Mouse (Mus musculus): ENCODE results near the gene Isg20. TPM values are rescaled to one million over a fixed set of nuclear protein-coding genes. Genes with fewer than 3 reads are reported as not detected.

The Isg20 gene
- polyA plus RNA-seq, 1 experiment from 2014 or later, result 94.6 TPM

DNA sequence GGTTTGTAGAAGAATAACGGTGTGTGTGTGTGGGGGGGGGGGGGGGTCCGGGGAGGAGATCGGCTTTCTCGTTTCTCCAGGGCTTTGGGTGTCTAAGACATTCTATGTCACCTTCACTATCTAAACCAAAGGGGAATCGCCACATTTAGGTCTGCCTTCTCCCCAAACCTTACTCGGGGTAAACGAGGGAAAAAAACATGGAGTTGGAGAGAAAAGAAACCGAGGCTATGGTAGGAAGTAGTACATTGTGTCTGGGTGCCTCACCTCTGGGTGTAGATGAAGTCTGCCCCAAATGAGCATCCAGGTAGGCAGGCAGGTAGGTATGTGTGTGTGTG is 29.5 kb upstream of the Isg20 start:
- Histone ChIP-seq H3K36me3 (replicated peaks) (no peaks in the 10 kb centered on the region), H3K27ac (replicated peaks) (no peak overlapping the region), H3K9ac (no peak overlapping the region), H3K4me2 (no peak overlapping the region), H3K9me3 (replicated peaks) (no peaks in the 10 kb centered on the region), H3K4me1 (replicated peaks) (no peaks in the 10 kb centered on the region), H3K27me3 (peaks cover 95% of the 10 kb centered on the region), H3K4me3 (replicated peaks) (no peak overlapping the region)
- no peak for ATAC-seq (ENCODE audit: insufficient read depth)
- 16% methylated on average over 8 of the region's 8 CpGs for WGBS (ENCODE audit: insufficient replicate concordance)

DNA sequence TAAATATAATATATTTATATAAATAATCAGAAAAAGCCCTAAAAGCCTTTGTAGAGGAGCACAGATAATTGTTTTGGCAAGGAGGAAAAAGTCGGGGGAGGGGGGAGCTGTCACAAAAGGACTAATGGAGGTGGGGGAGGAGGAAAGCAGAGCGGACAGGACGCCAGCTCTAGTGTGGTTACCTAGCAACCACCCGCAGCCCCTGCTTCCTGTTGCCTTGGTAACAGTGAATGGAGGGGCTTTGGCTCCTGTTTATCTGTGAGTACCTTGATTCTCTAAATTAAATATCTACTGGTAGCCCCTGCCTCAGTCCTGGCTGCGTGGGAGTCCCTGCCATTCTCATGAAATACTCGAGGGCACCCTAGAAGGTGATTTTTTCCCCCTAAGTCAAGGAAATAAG is 29.1 kb upstream of the Isg20 start:
- H3K27me3 ChIP-seq, result peaks cover 95% of the 10 kb centered on the region
- no peak overlapping the region for H3K27ac ChIP-seq (replicated peaks)
- 9% methylated on average over 6 of the region's 6 CpGs for WGBS (ENCODE audit: insufficient replicate concordance)
- H3K36me3 ChIP-seq (replicated peaks), result no peaks in the 10 kb centered on the region
- H3K9me3 ChIP-seq (replicated peaks), result no peaks in the 10 kb centered on the region
- no peaks in the 10 kb centered on the region for H3K4me1 ChIP-seq (replicated peaks)
- no peak for ATAC-seq (ENCODE audit: insufficient read depth)
- no peak overlapping the region for H3K4me3 ChIP-seq (replicated peaks)
- H3K9ac ChIP-seq, result no peak overlapping the region
- H3K4me2 ChIP-seq, result no peak overlapping the region

DNA sequence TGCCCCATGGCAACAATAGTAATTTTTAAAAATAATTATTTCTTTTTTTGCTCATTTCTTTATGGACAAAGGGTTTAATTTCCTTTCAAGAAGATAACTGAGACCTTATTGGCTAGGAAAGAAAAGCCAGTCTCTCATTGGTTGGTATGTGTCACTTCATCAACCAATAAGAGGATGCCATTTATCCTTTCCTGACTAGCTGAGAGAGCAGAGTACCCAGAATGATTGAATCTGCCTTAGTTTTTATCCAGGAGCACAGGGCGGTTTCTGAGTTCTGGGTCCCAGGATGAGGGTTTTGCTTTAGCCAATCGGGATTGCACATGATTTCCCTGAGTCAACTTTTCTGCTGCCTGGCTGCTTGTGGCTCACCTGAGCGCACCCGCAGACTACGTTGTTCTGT is 27.8 kb upstream of the Isg20 start:
- H3K4me2 ChIP-seq, result no peak overlapping the region
- H3K27me3 ChIP-seq, result peaks cover 93% of the 10 kb centered on the region
- no peak overlapping the region for H3K9ac ChIP-seq
- no peak overlapping the region for H3K27ac ChIP-seq (replicated peaks)
- H3K4me1 ChIP-seq (replicated peaks), result no peaks in the 10 kb centered on the region
- no peak overlapping the region for H3K4me3 ChIP-seq (replicated peaks)
- no peak for ATAC-seq (ENCODE audit: insufficient read depth)
- WGBS (ENCODE audit: insufficient replicate concordance), result 65% methylated on average over 5 of the region's 5 CpGs
- no peaks in the 10 kb centered on the region for H3K9me3 ChIP-seq (replicated peaks)
- no peaks in the 10 kb centered on the region for H3K36me3 ChIP-seq (replicated peaks)

DNA sequence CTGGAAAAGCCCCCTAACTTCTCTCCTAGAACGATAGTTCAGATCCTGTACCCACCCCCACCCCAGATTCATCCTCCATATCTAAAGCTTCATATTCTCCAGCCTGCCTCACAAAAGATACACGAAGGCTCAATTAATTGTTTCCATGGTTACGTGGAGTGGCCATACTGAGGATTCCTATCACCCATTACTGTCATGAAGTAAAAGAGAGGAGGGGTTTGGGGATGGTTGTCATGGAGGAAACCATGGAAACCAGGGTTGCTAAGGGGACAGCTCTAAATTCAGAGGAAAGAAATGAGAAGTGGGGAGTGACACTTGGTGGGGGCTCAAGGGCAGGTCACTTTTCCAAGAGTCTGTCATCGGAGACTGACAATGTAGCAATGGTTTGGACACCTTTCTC is 26.7 kb upstream of the Isg20 start:
- WGBS (ENCODE audit: insufficient replicate concordance), result 67% methylated on average over 4 of the region's 4 CpGs
- ATAC-seq (ENCODE audit: insufficient read depth), result no peak
- H3K9ac ChIP-seq, result no peak overlapping the region
- H3K27ac ChIP-seq (replicated peaks), result no peak overlapping the region
- H3K9me3 ChIP-seq (replicated peaks), result no peaks in the 10 kb centered on the region
- no peak overlapping the region for H3K4me2 ChIP-seq
- no peak overlapping the region for H3K4me3 ChIP-seq (replicated peaks)
- peaks cover 82% of the 10 kb centered on the region for H3K27me3 ChIP-seq
- no peaks in the 10 kb centered on the region for H3K4me1 ChIP-seq (replicated peaks)
- H3K36me3 ChIP-seq (replicated peaks), result no peaks in the 10 kb centered on the region

DNA sequence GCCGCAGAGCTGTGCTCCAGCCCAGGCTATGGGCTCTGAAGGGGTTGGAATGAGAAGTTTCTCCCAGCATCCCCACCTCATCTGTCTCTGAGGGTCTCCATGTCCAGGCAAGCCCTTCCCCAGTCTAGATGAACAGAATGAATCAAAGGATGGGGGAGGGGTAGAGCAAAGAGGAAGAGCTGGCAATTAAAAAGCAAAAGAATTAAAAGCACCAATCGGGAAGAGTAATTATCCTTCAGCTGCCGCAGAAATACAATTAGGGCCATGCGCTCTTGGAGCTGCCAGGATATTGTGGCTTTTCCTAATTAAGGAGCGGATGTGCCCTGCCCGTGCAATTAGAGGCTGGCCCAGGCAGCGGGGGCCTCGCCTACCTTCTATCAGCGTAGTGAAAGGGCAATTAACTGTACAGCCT is 25.8 kb upstream of the Isg20 start:
- H3K4me2 ChIP-seq, result no peak overlapping the region
- no peak overlapping the region for H3K27ac ChIP-seq (replicated peaks)
- no peak for ATAC-seq (ENCODE audit: insufficient read depth)
- WGBS (ENCODE audit: insufficient replicate concordance), result 62% methylated on average over 9 of the region's 9 CpGs
- H3K9ac ChIP-seq, result no peak overlapping the region
- H3K9me3 ChIP-seq (replicated peaks), result no peaks in the 10 kb centered on the region
- no peaks in the 10 kb centered on the region; the same call in 1 of the 2 replicates for H3K4me1 ChIP-seq (replicated peaks)
- H3K36me3 ChIP-seq (replicated peaks), result no peaks in the 10 kb centered on the region
- peaks cover 76% of the 10 kb centered on the region for H3K27me3 ChIP-seq
- no peak overlapping the region for H3K4me3 ChIP-seq (replicated peaks)

DNA sequence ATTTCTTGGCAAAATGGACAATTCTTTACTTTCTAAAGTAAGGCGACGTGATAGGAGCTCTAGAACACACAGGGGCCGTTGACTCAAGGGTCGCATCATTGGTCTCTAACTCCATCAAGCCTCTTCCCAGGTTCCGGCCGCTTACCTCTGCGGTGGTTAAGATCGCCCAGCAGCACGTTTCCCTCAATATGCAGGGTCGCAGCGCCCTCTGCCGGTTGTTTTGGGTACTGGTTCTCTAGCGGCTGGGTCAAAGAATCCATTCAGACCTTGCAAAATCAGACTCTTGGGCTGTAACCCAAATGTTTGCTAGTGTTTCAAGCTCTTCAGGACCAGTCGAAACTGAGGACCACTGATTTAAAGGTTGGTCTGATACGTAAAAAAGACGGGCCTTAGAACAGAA is 22.6 kb upstream of the Isg20 start:
- no peak for ATAC-seq (ENCODE audit: insufficient read depth)
- WGBS (ENCODE audit: insufficient replicate concordance), result 2% methylated on average over 16 of the region's 16 CpGs
- Histone ChIP-seq H3K9me3 (replicated peaks) (no peaks in the 10 kb centered on the region), H3K9ac (no peak overlapping the region), H3K27me3 (peaks cover 44% of the 10 kb centered on the region), H3K36me3 (replicated peaks) (no peaks in the 10 kb centered on the region), H3K4me1 (replicated peaks) (peaks cover 13% of the 10 kb centered on the region), H3K4me2 (no peak overlapping the region), H3K27ac (replicated peaks) (no peak overlapping the region), H3K4me3 (replicated peaks) (no peak overlapping the region)

DNA sequence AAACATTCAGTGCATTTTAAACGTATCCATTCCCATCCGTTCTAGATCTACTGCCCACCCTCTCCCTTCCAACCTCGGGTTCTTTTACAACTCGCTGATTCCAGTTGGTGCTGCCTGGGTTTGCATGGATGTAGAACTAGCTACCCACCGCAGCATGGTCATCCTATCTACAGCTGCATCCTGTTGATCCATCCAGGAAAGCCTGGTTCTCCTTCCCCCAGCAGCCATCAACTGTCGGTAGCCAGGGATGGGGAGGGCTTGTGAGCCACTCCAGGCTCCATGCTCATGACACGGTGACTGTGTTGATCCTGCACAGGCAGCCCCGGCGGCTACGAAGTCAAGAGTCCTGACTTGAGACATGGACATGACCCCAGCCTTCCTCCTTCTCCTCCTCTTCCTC is 19.3 kb upstream of the Isg20 start:
- Histone ChIP-seq H3K36me3 (replicated peaks) (0 out of 2 replicates have a peak, but pooled peaks cover 7% of the 10 kb centered on the region), H3K4me2 (no peak overlapping the region), H3K27ac (replicated peaks) (no peak overlapping the region), H3K9me3 (replicated peaks) (no peaks in the 10 kb centered on the region), H3K4me1 (replicated peaks) (peaks cover 38% of the 10 kb centered on the region), H3K4me3 (replicated peaks) (no peak overlapping the region), H3K9ac (no peak overlapping the region), H3K27me3 (peaks cover 14% of the 10 kb centered on the region)
- no peak for ATAC-seq (ENCODE audit: insufficient read depth)
- WGBS (ENCODE audit: insufficient replicate concordance), result 69% methylated on average over 10 of the region's 10 CpGs

DNA sequence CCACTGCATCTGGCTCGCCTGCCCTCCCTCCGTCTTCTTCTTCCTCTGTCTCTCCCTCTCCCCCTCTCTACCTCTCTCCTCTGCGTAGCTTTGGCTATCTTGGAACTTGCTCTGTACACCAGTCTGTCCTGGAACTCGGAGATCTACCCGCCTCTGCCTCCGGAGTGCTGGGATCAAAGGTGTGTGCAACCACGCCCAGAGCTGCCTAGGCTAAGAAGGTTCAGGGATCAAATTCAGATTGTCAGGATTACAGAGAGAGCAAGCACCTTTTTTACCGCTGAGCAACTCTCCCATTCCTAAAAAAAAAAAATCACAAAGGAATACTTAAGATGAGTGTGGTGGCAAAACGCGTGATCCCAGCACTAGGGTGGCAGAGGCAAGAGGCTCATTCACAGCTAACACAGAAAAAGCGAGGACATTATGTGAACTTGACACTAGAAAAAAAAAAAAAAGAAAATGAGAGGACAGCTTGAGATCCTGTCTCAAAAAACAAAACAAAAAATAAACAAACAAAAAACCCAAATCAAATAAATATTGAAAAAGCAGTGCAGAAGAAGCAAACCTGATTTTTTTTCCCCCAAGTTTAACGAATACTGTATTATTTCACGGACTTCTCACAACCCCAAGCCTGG is 18.1 kb upstream of the Isg20 start:
- Histone ChIP-seq H3K27me3 (peaks cover 5% of the 10 kb centered on the region), H3K9ac (peak overlapping the region; percentile 55), H3K4me2 (peak overlapping the region; percentile 99), H3K4me3 (replicated peaks) (peak overlapping the region; percentile 90), H3K36me3 (replicated peaks) (0 out of 2 replicates have a peak, but pooled peaks cover 7% of the 10 kb centered on the region), H3K4me1 (replicated peaks) (peaks cover 38% of the 10 kb centered on the region), H3K9me3 (replicated peaks) (no peaks in the 10 kb centered on the region), H3K27ac (replicated peaks) (0 out of 2 replicates have a peak overlapping the region, but pooled peaks have one; percentile 51)
- ATAC-seq (ENCODE audit: insufficient read depth), result no peak
- WGBS (ENCODE audit: insufficient replicate concordance), result 31% methylated on average over 13 of the region's 13 CpGs

DNA sequence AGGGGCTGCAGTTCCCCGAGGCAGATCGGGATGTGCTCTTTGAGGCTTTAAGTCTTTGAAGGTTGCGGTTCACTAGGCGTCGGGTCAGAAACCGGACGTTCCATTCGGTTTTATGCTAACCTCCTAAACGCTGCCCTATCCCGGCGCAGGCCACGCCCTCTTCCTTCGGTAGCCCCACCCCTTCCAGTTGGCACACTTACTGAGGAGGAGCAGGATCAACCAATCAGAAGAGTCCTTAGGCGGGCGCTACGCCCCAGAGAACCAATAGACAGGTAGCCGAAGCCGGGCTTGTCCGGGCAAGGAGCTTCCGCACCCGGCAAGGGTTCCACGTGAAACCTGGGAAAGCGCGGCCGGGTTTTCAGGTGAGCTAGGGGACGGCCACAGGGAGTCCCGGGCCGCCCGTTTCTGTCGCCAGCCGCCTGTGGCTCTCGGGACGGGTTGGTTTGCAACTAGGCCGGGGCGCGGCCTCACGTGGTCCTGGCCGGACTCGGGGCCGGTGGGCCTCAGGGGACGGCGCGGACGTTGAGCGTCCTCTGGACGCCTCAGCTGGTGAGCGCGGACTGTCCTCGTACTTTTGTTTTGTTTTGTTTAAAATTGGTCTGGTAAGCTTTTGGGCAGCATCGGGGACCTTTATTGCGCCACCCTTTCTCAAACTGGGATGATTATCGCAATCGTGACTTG is 17.4 kb upstream of the Isg20 start, which contains the start of gene Aen:
Aen (plus strand) TSS at position 202 of the 681 bp plus-strand sequence.
- Histone ChIP-seq H3K36me3 (replicated peaks) (0 out of 2 replicates have a peak, but pooled peaks cover 7% of the 10 kb centered on the region), H3K4me2 (peak within 1 kb of the TSS; percentile 99), H3K27ac (replicated peaks) (peak within 1 kb of the TSS; percentile 60), H3K4me1 (replicated peaks) (peaks cover 38% of the 10 kb centered on the region), H3K9ac (peak within 1 kb of the TSS; percentile 84), H3K27me3 (0 out of 2 replicates have a peak, but pooled peaks cover 4% of the 10 kb centered on the region), H3K9me3 (replicated peaks) (no peaks in the 10 kb centered on the region), H3K4me3 (replicated peaks) (peak within 1 kb of the TSS; percentile 90)
- ATAC-seq (ENCODE audit: insufficient read depth), result peak; percentile 96
- 4% methylated on average over 53 of the region's 53 CpGs for WGBS (ENCODE audit: insufficient replicate concordance)

DNA sequence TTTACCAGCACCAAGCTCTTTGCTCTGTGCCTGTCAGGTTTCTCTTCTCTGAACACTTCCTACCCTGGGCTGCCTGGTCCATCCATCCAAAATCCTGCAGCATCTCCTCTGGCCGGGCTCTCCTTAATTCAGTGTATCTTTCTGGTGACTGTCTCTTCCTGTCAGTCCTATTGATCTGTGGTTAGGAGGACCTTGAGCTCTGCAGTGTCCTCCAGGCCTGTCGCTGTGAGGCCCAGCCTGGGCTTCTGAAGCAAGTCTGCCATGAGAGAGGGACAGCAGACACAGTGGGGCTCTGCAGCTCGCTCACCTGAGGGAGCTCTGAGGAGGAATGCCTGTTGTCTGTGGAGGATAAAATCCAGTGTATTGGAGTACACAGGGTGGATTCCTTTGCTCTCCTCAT is 15.7 kb upstream of the Isg20 start:
- peaks cover 15% of the 10 kb centered on the region for H3K36me3 ChIP-seq (replicated peaks)
- H3K9me3 ChIP-seq (replicated peaks), result no peaks in the 10 kb centered on the region
- peak overlapping the region; percentile 99 for H3K4me2 ChIP-seq
- peaks cover 38% of the 10 kb centered on the region for H3K4me1 ChIP-seq (replicated peaks)
- ATAC-seq (ENCODE audit: insufficient read depth), result no peak
- no peak overlapping the region for H3K9ac ChIP-seq
- no peak overlapping the region for H3K4me3 ChIP-seq (replicated peaks)
- H3K27me3 ChIP-seq, result no peaks in the 10 kb centered on the region
- 70% methylated on average over 3 of the region's 3 CpGs for WGBS (ENCODE audit: insufficient replicate concordance)
- no peak overlapping the region for H3K27ac ChIP-seq (replicated peaks)

DNA sequence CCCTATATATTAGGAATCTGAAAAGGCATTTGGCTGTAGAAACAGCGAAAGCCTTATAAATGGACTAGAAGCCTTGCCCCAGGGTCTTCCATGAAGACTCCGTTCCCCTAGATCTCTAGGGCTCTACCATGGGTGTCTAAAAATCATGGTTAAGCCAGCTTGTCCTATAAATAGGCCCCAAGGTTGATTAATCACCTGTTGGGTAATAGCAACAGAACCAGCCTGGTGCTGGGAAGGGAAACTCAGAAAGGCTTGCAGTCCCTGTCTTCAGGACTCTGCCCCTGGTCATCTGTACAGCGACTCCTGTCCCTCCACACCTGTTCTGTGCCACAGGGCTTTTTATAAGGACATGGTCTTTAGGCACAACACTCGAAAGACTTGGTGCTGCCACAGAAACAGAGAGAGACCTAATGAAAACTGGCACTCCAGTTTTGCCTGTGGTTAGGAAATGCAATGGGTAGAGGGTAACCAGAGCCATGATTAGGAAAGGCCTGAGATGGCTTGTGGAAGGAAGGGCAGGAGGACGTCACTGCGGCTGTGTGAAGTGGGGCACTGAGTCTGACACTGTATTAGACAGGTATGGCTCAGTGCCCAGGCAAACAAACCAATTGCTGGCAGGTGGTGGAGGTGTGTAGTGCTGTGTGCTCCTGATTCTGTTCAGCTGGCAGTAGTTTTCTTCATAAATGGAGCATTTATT is 9.9 kb upstream of the Isg20 start:
- no peaks in the 10 kb centered on the region for H3K27me3 ChIP-seq
- H3K9ac ChIP-seq, result no peak overlapping the region
- ATAC-seq (ENCODE audit: insufficient read depth), result no peak
- H3K4me1 ChIP-seq (replicated peaks), result peaks cover under 1% of the 10 kb centered on the region; the same call in 1 of the 2 replicates
- H3K36me3 ChIP-seq (replicated peaks), result peaks cover 45% of the 10 kb centered on the region
- H3K27ac ChIP-seq (replicated peaks), result no peak overlapping the region
- H3K9me3 ChIP-seq (replicated peaks), result no peaks in the 10 kb centered on the region
- no peak overlapping the region for H3K4me3 ChIP-seq (replicated peaks)
- H3K4me2 ChIP-seq, result no peak overlapping the region
- WGBS (ENCODE audit: insufficient replicate concordance), result 78% methylated on average over 6 of the region's 6 CpGs
